Mouse (Mus musculus) forebrain, embryonic 16.5 days (tissue): Measurements from ENCODE around the gene Dct. TPM values are rescaled to one million over a fixed set of nuclear protein-coding genes. Genes with fewer than 3 reads are reported as not detected.

ENCODE experiments used
- ATAC-seq: fragments of 200-750 bp; cut with Nextera tagmentation; 2 replicates; pipeline ENCODE4 v1.8.0; 2017; ENCODE audit warnings: mild to moderate bottlenecking, moderate library complexity
- H3K27ac ChIP-seq: fragments of 300-500 bp; sonication (generic); 2 replicates; pipeline ENCODE4 v1.5.1; 2014; ENCODE audit warnings: low read length, control low read depth
- H3K27me3 ChIP-seq: fragments of 300-500 bp; sonication (generic); replicated peaks from 2 replicates; pipeline ENCODE4 v1.6.1; 2014; ENCODE audit warnings: low read length; ENCODE audit not compliant: control insufficient read depth, insufficient read depth
- H3K36me3 ChIP-seq: fragments of 300-500 bp; sonication (generic); 2 replicates; pipeline ENCODE4 v1.6.1; 2014; ENCODE audit not compliant: control insufficient read depth, insufficient read depth
- H3K4me1 ChIP-seq: fragments of 300-500 bp; sonication (generic); replicated peaks from 2 replicates; pipeline ENCODE4 v1.6.1; 2014; ENCODE audit warnings: low read length; ENCODE audit not compliant: control insufficient read depth, insufficient read depth
- H3K4me2 ChIP-seq: fragments of 300-500 bp; sonication (generic); 2 replicates; pipeline ENCODE4 v1.6.1; 2014; ENCODE audit warnings: mild to moderate bottlenecking, low read length, control low read depth
- H3K4me3 ChIP-seq: fragments of 300-500 bp; sonication (generic); replicated peaks from 2 replicates; pipeline ENCODE4 v1.5.1; 2014; ENCODE audit warnings: mild to moderate bottlenecking, low read length, control low read depth
- H3K9ac ChIP-seq: fragments of 300-500 bp; sonication (generic); replicated peaks from 2 replicates; pipeline ENCODE4 v1.6.1; 2014; ENCODE audit warnings: low read depth, low read length, control low read depth
- H3K9me3 ChIP-seq: fragments of 300-500 bp; sonication (generic); 2 replicates; pipeline ENCODE4 v1.6.1; 2016; ENCODE audit warnings: low read length; ENCODE audit not compliant: control insufficient read depth
- WGBS: fragments of 180-500 bp; shearing (Covaris S2); extraction: QIAGEN DNeasy Blood & Tissue Kit; methylation state at CpG from one replicate; pipeline ENCODE4 v1.1.7; 2014; 5-methylcytosine and 5-hydroxymethylcytosine counted together
- polyA plus RNA-seq: library from polyadenylated mRNA; unstranded; fragments of >200 nt; fragmentation: Nextera tagmentation; extraction: Ambion mirVana; gene quantifications from 2 replicates; pipeline ENCODE4 v1.2.1, GENCODE M21; 2015

Gene Dct
- polyA plus RNA-seq: 6.3 and 6.4 TPM in 2 replicates

DNA sequence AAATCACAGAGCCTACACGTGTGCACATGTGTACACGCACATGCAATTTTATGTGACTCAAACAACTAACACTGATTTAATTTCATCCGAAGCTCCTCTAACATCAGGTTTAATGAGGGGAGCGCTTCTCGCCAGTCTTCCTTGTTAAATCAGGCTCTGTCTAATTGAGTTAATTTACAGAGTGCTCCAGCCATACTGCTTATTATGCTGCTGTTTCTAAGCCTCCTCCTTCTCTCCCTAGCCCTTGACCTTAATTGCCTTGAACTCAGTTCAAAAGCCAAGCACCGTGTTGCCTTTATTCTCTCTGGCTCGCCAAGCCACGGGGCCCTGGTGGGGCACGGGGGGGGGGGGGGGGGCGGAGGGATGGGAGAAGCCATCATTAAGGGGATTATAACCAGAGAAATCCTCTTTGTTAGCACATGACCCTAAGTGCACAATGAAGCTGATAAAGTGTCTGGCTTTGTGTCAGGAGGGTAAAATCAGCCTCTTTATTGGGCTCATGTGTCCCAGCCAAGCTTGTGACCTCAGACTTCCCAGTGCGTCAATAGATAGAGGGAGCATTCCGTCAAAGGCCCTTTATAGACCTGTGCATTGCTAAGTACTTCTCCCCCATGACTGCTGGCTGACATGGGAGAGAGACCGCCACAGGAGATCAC, at the start of gene Dct:
Dct (minus strand) TSS at position 270 of the 656 bp plus-strand sequence.
- peak; percentile 78 for ATAC-seq
- Histone ChIP-seq H3K27ac (peak within 1 kb of the TSS; percentile 30; the same call in 1 of the 2 replicates), H3K27me3 (no peaks in the 10 kb centered on the region), H3K4me3 (no peak within 1 kb of the TSS), H3K9ac (no peak within 1 kb of the TSS), H3K4me1 (peaks cover 14% of the 10 kb centered on the region), H3K4me2 (peak within 1 kb of the TSS; percentile 2), H3K36me3 (no peaks in the 10 kb centered on the region), H3K9me3 (no peaks in the 10 kb centered on the region)
- 8% methylated on average over 11 of the region's 13 CpGs for WGBS

DNA sequence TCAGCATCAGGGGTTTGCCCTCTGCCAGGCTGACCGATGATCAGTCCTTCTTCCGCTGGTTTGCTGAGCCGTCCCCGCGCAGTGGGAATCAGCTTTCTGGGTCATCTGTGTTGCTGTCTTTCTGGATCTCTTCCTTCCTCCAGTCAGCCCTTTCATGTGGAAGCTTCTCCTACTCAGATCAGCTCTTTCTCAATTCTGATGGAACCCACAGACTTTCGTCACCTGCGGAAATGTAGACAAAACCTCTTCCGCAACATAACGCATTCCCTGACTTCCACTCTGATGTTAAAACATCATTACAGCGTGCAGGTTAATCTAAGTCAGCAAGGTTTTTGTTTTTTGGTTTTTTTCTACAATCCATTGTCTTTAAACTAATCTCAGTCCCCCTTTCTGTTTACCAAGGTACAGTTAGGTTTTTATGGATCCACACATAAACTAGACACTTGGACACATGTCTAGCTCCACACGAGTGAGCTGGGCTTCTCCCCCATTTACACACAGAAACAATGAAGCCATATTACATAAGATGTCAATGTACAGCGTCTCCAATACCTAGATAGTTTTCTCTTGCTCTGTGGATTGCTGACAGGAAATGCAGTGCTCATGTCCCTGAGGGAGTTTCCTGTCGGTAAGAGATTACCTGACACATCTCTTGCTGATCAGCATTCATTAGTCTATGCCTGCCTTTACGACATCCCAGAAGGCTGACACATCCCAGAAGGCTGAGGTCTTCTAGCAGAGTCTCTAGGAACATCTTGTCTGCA, 49.4 kb upstream of the Dct start:
- H3K36me3 ChIP-seq: no peaks in the 10 kb centered on the region
- H3K4me1 ChIP-seq: no peaks in the 10 kb centered on the region
- H3K9ac ChIP-seq: no peak overlapping the region
- H3K27me3 ChIP-seq: no peaks in the 10 kb centered on the region
- H3K9me3 ChIP-seq: no peaks in the 10 kb centered on the region
- 87% methylated on average over 14 of the region's 14 CpGs for WGBS
- H3K4me3 ChIP-seq: no peak overlapping the region
- no peak overlapping the region for H3K4me2 ChIP-seq
- no peak overlapping the region for H3K27ac ChIP-seq
- no peak for ATAC-seq

DNA sequence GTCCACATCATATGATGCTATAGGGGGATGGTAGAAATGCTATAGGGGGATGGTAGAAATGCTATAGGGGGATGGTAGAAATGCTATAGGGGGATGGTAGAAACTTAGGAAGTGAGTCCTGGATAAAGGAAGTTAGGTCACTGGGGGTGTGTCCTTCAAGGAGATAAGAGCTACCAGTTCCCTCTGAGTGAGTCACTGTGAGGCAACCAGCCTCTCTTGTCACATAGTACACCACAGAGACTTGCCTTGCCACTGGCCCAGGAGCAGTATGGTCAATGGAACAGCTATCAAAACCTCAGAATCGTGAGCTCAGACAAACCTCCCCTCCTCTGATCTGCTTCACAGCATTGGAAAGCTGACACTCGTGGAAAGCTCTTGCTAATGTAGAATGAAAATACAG, 46.2 kb upstream of the Dct start:
- H3K36me3 ChIP-seq: no peaks in the 10 kb centered on the region
- ATAC-seq: no peak
- H3K9ac ChIP-seq: no peak overlapping the region
- no peaks in the 10 kb centered on the region for H3K9me3 ChIP-seq
- no peak overlapping the region for H3K4me2 ChIP-seq
- H3K4me1 ChIP-seq: no peaks in the 10 kb centered on the region
- H3K27ac ChIP-seq: no peak overlapping the region
- 68% methylated on average over 2 of the region's 2 CpGs for WGBS
- H3K4me3 ChIP-seq: no peak overlapping the region
- no peaks in the 10 kb centered on the region for H3K27me3 ChIP-seq

DNA sequence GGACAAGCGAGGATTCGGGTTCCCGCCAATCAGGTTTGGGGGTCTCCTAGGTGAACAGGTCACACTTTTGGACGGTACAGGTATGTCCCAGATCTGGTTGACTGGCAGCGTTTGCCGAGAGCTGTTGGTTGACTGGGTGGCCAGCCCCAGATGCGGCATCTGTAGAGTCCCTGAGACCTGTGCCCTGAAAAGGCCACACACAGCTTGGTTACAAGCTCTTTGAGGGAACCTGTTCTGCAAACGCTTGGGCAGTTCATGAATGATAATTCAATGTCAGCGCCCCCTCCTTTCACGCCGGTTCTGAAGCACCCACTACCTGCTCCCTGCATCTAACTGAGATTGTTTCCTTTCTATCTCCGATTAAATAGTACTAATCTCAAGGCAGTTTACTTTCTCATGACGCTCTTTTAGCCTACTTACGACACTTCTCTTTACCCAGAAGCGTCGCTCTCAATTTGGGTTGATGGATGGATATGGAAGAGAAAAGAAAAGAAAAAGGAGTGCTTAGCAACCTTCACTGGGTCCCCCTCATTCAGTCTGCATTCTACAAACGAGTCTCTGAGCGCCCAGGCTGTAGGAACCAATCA, 37.9 kb upstream of the Dct start:
- H3K9me3 ChIP-seq: no peaks in the 10 kb centered on the region
- no peaks in the 10 kb centered on the region for H3K36me3 ChIP-seq
- ATAC-seq: peak; percentile 54
- H3K4me2 ChIP-seq: peak overlapping the region; percentile 75
- 0 out of 2 replicates have a peak, but pooled peaks cover 2% of the 10 kb centered on the region for H3K27me3 ChIP-seq
- H3K4me1 ChIP-seq: peaks cover 11% of the 10 kb centered on the region
- WGBS: 1% methylated on average over 18 of the region's 18 CpGs
- peak overlapping the region; percentile 43; the same call in 1 of the 2 replicates for H3K27ac ChIP-seq
- H3K4me3 ChIP-seq: peak overlapping the region; percentile 63
- peak overlapping the region; percentile 53 for H3K9ac ChIP-seq

DNA sequence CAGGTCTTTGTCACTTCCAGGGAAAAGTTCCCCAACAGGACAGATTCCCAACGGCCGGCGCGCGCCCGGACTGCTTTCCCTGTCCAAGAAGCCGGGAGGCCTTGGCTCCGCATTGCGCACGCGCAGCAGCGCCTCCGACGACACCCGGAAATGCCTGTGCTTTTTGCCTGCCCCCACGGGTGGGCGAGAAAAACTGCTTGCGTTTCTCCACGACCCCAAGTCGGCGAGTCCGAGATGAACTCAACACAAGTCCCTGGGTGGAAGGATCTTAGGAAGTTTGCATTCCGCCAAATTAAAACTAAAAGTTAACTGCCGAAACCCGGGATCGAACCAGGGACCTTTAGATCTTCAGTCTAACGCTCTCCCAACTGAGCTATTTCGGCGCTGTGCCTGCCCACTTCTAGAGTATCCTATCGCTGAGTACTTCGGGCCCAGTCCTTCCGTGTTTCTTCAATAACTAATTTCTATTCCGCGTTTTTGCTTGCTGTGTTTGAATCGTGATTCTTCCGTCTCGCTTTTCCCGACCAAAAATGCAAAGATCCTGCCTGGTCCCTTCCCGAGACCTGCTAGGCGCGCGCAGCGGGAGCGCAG, 37.3 kb upstream of the Dct start:
- H3K36me3 ChIP-seq: no peaks in the 10 kb centered on the region
- peaks cover 11% of the 10 kb centered on the region for H3K4me1 ChIP-seq
- H3K27me3 ChIP-seq: 0 out of 2 replicates have a peak, but pooled peaks cover 2% of the 10 kb centered on the region
- peak overlapping the region; percentile 43; the same call in 1 of the 2 replicates for H3K27ac ChIP-seq
- ATAC-seq: peak; percentile 79
- H3K9me3 ChIP-seq: no peaks in the 10 kb centered on the region
- H3K4me3 ChIP-seq: peak overlapping the region; percentile 63
- peak overlapping the region; percentile 75 for H3K4me2 ChIP-seq
- peak overlapping the region; percentile 54 for H3K9ac ChIP-seq
- WGBS: under 1% methylated on average over 44 of the region's 44 CpGs

DNA sequence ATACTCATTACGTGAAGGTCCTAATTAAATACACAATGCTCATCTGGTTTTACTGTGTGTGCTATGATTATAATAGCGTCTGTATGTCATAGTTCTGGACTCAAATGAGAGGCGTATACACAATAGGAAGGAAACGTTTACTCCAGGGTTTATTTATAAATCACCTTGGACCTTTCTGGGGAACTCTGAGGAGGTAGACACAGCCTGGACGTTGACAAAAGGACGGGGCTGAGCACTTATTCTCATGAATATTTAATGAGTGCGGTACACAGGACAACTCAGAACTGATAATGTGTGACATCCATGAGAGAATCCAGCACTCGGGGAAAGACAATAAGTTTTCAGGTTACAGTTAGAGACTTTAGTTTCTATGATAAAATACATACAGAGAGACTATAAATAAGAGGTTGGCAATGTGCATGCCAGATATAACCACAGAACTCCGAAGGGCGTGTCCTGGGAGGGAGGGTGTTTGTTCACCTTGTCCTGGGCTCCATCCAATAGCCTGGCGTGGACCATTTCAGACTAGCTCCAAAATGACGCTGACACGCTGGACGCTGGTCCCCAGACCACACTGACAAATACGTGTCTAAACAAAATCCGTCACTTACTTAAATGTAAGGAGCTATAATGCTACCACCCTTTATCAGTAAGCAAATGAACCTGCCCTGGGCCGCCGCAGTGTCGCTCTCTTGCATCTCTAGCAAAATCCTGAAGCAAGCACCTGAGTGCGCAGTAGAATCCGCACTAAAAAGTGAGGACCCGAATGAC, 36.6 kb upstream of the Dct start:
- H3K27ac ChIP-seq: 0 out of 2 replicates have a peak overlapping the region, but pooled peaks have one; percentile 41
- 2% methylated on average over 22 of the region's 22 CpGs for WGBS
- H3K4me3 ChIP-seq: peak overlapping the region; percentile 63
- H3K36me3 ChIP-seq: no peaks in the 10 kb centered on the region
- H3K4me1 ChIP-seq: peaks cover 11% of the 10 kb centered on the region
- ATAC-seq: peak; percentile 46
- peak overlapping the region; percentile 54 for H3K9ac ChIP-seq
- H3K27me3 ChIP-seq: 0 out of 2 replicates have a peak, but pooled peaks cover 2% of the 10 kb centered on the region
- peak overlapping the region; percentile 75 for H3K4me2 ChIP-seq
- H3K9me3 ChIP-seq: no peaks in the 10 kb centered on the region

DNA sequence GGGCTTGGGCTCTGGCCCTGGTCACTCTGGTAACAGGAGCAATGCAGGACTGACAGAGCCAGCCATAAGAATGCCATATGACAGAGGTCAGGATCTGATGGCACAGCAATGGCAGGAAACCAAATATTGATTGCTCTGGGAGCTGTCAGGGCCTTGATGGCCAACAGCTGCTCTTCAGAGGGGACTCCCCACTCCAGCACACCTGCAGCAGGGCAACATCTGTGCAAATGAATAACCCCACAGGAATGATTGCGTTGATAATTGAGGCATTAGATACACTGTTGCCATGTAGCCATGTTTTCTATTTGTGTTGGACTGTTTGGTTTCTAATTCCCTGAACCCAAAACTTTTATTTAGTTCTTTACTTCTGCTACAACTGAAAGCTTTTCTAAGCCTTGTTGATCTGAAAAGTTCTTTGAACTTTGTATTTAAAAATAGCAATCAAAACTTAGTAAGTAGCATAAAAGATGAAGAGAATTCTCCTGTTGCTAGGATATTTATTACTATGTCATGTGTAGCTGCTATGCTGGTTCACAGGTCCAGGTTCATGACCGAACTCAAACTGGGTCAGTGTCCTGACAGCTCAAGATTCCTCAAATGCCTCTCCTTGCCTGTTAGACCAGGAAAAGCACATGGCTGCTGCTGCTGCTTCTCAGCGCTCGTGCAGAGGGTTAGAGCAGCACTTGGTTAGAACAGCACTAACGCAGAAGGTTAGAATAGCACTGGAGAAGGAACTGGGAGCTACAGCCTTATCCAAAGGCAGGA, 34.4 kb upstream of the Dct start:
- WGBS: 61% methylated on average over 5 of the region's 5 CpGs
- H3K9ac ChIP-seq: no peak overlapping the region
- no peak for ATAC-seq

DNA sequence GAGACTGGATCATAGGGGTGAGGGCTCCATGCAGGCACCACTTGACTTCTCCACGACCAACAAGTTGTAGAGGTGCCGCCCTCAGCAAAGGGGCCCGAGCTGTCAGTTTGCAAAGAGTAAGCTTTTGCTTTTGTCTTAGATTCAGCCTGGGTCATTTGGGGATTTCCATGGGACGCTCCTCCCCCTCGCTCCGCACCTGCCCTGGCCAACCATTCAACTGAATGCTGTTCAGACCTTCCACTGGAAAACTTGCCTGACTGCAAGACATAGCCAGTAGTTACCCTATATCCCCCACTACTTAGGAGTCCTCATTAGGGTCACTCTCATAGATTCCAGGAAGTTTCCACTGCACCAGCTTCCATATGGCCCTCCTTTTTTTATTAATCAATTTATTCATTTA, 31.8 kb upstream of the Dct start:
- Histone ChIP-seq H3K9me3 (no peaks in the 10 kb centered on the region), H3K9ac (no peak overlapping the region), H3K27ac (no peak overlapping the region), H3K4me3 (no peak overlapping the region), H3K27me3 (0 out of 2 replicates have a peak, but pooled peaks cover 2% of the 10 kb centered on the region), H3K4me1 (peaks cover 7% of the 10 kb centered on the region), H3K4me2 (no peak overlapping the region), H3K36me3 (no peaks in the 10 kb centered on the region)
- no peak for ATAC-seq
- whole genome bisulfite sequencing: 83% methylated on average over 6 of the region's 6 CpGs

More for the DNA sequence above, 34.4 kb upstream of the Dct start:
- no peak overlapping the region for H3K4me2 ChIP-seq
- 0 out of 2 replicates have a peak, but pooled peaks cover 2% of the 10 kb centered on the region for H3K27me3 ChIP-seq
- H3K9me3 ChIP-seq: no peaks in the 10 kb centered on the region
- H3K4me1 ChIP-seq: peaks cover 11% of the 10 kb centered on the region
- no peaks in the 10 kb centered on the region for H3K36me3 ChIP-seq
- H3K27ac ChIP-seq: no peak overlapping the region
- no peak overlapping the region for H3K4me3 ChIP-seq
